Mouse (Mus musculus) NIH3T3 (cell line): ENCODE results near the gene Npr3.

Experiments used
- DNase-seq: peaks from one replicate; pipeline ENCODE4 v3.0.0-alpha.2; 2012; ENCODE audit warnings: low read depth

The Npr3 gene

DNA sequence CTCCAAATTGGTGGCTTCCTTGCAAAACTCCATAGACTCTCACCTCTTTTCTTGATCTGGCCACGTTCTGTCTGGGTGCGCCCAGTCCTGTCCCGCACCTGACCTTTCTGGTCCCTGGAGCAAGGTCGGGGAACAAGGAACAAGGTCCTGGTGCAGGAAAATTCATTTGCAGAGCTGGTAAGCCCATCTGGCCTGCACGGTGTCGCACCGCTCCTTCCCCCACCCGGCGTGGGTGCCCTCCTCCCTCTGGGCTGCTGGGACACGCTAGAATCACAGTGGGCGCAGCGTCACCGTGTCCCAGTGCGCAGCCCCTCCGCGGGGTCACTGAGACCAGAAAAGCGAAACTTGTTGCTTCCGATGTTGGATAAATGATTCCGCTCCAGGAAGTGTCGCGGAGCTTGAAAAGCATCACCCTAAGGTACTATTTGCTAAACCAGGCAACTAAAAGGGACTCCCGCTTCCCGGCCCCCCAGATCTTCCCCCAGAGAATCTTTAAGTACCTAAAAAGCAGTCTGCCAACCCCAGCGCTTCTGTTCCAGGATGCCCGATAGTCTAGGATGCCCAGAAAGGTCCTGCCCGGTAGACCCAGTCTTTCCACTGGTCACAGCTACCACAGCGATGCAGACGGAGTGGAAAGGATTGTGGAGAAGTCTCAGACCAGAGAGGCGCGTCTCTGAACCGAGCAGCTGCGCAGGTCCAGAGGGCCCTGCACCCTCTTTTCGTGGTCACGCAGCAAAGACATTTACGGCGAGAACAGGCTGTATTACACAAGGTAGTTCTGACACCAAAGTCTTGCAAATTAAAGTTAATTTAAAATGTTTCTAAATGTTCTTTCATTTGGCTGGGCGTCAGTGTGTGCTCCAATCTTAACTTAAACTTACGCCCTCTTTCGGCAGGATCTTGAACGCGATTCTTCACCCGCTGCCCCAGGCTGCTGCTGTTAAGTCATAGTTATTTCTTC is at the start of gene Npr3:
Gene Npr3, minus strand, starts transcription at position 717 of the 961 bp plus-strand sequence.
- DNase-seq = peak; percentile 86

DNA sequence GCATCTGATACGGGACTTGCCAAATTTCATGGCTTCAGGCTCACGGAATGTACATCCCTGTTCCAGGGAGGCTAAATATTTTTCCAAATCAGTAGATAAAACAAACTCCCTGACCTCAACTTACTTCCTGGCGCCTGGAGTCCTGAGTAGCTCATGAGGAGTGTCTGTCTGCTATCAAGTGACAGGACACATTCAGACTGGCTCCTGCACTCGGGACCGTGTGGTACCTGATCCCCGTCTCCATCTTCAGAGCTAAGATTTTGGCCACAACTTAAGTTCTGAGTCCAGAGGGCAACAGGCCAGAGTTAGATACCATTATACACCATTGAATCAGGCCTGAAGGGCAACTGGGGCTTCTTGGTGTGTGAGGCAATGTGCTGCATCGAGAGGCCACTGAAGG is 49.0 kb upstream of the Npr3 start:
- DNase-seq = no peak

DNA sequence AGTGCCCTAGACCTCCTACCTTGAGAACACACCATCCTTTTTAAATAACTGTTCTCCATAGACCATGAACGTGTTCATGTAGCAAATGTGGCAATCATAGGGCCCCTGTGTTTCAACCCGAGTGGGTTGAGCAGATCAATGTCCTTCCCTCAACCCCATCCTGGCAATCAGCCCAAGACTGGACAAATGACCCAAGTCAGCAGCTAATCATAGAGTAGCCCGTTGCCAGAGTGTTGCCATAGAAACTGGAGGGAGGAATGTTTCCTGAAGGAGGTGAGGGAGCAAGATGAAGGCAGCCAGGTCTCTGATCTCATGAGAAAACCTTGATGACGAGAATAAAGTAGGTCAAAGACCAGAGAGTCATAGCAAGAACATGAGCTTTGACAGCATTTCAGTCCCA is 47.1 kb upstream of the Npr3 start:
- DNase-seq = peak; percentile 24

DNA sequence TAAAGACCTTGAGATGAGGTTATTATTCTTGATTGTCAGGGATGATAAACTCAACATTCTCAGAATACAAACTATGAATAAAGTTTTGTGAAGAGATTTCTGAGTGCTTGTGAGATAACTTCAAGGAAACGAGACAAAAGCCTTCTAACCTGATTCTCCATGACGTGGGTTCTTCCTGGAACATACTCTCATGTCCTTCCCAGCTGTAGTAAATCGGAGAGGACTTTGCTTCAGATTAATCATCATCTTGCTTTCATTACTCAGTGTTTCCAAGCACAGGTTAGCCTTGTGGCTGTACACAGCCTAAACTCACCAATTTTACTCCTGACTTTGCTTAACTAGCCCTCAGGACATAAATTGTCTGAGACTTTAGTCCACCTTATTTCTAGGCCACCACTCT is 45.1 kb upstream of the Npr3 start:
- no peak for DNase-seq

DNA sequence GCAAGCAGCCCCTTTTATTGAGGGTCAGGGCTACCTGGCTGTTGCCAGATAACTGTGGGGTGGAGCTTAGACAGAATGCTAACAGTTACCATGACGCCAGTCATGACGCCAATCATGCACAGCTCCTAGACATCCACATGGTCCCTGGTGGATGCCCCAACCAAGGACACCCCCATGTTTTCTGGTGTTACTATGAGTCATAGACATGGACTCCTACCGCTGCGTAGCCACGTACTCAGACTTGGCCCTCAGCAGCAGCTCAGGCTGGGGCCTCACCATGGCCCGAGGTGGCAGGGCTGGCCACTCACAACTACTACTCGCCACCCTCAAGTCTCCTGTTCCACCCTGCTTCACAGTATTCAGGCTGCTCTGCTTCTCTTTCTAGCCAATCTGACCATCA is 44.1 kb upstream of the Npr3 start:
- no peak for DNase-seq

DNA sequence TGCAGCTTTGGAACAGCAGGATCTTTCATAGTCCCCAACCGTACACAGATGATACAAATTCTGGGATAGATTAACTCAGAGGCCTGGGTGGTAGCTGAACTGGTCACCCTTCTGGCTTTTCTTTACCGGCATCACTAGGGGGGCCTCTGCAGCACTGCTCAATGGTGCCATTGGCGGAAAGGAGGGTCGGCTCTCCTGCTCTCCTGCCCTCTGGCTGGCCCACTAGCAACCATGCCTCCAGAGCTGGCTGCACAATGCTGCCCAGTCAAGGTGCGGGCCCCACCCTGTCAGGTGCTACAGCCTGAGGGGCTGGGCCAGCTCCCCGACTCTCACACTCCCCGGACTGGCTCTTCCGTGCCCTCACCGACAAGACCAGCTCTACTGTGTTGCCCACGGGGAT is 43.1 kb upstream of the Npr3 start:
- DNase-seq = no peak

DNA sequence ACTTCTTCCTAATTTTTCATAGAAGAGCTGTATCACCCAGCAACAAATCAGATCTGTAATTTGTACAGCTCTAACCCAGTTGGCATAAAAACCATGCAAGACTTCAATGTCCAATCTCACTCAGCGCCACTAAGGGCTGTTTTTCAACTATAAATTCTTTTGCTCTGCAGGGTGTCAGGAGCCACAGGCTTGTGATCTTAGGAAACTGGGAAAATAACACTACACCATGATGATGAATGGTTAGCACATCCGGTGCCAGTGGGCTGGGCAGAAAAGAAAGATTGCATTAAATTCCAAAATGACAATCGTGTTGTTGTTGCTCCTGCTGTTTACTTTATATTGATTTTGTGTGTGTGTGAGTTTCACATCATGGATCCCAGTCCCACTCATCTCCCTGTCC is 42.4 kb upstream of the Npr3 start:
- no peak for DNase-seq

DNA sequence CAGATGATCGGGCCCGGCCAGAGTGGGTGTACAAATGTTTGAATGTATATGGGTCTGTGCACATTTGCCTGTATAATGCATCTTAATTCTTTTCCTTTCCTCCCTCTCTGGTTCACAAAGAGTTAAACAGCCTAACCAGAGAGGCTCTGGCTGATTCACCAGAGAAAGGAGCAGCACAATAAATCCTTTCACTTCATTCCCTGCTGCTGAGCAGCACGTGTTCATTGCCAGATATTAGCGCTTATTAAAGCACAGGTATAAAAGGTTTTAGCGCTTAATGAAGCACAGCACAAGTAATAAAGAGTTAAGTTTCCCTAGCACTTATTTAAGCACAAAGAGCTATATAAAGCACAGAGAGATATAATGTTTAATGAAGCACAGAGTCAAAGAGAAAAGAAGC is 33.8 kb upstream of the Npr3 start:
- DNase-seq = no peak

DNA sequence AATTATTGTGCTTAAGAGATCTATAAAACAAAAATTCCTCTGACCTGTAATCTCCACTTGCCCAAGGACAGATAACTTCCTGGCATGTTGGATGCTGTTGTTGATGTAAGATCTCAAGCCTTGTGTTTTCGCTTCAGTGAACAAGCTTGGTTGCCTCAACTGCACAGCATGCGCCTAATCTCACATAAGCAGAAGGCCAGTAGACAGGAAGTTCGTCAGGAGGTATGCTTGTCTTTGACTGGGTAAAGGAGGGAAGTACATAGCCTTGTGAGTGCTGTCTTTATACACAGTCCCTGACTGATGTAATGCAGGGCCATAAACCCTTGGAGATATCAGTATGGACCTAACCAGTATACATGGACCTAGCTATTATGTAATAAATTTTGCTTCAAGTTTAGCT is 20.7 kb upstream of the Npr3 start:
- DNase-seq = no peak

DNA sequence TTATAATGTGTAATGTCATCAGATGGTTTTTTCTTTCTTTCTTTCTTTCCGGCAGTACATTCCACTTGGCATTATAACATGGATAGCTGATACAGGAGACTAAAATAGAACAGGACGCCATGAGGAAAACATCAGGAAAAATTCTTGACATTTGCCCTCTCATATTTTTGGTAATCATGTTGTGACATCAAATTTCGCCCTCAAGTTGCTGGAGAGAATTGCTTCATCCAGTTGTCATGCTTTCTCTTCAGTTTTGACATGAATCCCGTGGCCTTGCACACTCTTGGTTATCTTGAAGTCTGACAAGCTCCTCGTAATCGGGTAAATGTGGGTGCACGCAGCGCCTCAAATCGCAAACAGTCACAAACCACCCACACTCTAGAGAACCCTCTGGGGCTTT is 7.0 kb upstream of the Npr3 start:
- DNase-seq = peak; percentile 50

DNA sequence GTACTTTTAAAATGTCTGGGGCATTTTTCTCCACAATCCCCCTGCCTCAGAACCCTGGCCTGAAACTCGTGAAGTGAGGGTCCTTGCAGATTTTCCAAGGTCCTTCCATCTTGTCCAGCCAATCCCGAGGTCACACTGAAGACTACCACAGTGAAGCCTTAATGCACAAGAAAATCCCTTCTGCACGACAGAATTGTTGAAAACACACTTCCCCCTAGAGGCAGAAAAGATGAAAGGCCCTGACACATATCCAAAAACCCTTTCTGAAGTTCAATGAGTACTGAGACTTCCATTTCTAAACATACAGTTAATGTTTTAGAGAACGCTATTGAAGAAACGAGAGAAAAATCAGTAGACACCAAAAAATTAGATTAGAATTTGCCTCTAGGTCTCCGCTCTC is 2.8 kb upstream of the Npr3 start:
- peak; percentile 75 for DNase-seq

DNA sequence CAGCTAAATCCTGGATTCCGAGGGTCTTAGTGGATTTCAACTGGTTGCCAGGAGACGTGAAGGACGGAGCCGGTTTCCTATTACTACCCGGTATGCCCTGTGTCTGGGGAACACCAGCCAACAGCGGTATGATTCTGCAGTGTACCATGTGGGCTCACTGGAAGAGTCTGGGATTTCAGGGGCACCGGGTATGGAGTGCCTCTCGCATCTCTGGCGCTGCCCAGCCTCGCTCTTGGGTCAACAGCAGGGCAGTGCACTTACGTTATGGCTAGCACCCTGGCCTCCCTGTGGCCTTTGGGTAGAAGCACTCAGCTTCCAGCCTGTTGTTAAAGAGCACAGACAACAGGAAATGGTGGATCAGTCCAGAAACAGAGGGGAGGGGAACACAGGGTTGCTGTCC is 1.1 kb upstream of the Npr3 start:
- DNase-seq = no peak

DNA sequence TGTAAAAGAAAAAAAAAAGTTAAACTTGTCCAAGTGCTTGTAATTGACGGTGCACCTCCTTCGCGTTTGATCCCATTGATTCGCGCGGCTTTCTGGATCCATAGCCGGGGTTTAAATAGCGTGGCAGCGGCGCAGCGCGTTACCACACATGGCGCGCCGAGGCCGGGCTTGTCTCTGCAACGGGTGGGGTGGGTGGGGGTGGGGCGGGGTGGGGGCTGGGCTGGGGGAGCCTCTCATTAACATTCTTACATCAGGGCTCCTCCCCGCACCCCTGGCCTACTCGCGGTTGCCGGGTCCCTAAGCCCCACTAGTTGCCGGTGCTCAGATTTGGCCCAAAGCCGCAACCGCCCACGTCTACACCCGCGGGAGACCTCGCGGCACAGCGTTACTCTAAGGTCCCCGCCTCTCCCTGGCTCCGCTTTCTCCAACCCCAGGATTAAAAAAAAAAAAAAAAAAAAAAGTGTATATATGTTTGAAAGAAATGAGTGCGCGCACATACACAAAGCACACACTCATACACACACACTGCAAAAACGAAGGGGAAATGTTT is 991 bp downstream of the Npr3 start:
- DNase-seq = peak; percentile 72

DNA sequence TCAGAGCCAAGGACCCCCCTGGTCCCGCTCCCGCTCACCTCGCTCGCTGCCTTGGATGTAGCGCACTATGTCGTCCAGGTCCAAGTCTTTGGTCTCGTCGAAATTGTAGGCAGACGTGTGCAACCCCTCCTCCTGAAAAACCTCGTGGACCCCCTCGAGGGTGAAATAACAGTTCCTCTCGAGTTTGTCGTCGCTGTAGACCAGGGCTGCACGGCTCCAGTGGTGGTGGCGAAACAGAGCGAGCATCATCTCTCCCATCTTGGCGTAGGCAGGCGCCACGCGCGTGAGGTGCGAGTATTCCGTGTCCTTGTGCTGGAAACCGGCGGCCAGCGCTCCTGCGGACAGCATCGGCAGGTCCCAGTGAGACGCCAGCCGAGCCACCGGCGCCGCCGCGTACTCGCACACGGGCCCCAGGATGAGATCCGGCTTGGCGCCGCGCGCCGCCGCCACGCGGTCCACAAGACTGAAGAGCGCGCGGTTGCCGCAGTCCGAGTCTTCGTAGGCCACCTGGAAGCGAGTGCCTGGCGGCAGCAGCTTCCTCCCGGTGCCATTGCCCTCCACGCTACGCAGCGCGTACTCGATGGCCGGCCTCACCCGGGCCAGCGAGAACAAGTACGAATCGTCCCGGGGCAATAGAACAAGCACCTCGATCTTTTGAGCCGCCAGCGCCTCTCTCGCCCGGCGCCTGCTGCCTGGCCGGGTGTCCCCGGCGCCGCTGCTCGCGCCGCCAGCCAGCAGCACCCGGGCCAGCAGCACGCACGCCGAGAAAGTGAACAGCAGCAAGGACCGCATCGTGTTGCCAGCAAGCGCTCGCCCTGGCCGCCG is 2.0 kb downstream of the Npr3 start:
- DNase-seq = peak; percentile 61

DNA sequence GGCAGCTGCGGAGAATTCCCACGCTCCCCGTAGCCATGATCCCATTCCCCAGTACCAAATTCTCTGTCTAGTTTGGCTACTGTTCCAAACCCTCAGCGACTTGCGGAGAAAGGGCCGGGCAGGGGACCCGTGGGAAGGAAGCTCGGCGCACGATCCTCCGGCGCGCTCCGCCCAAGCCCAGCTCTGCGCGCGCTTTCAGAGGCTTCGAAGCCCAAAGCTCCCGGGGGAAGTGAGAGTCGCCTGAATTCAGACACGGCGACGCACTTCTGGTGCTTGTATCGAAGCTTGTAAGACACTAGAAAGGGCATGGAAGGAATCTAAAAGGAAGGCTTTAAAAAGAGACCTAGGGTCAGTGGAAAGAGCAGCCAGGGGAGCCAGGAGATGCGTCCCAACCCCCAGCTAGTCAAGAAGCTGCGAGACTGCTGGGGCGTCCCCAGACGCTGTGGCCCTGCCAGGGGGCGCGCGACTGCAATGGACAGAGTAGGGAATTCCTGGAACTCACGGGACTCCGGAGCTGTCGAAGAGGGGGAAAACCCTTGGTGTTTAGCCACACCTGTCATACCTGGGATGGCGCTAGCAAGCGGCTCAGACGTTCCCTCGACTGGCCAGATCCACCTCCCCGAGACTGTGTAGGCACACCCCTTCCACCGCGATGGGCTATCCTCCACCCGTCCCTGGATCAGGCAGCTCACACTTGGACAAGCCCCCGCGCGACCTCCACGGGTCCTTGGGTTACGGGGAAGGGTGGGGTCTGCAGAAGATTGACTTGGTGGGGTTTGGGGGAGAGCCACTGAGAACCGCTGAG is 2.8 kb downstream of the Npr3 start:
- DNase-seq = peak; percentile 5

DNA sequence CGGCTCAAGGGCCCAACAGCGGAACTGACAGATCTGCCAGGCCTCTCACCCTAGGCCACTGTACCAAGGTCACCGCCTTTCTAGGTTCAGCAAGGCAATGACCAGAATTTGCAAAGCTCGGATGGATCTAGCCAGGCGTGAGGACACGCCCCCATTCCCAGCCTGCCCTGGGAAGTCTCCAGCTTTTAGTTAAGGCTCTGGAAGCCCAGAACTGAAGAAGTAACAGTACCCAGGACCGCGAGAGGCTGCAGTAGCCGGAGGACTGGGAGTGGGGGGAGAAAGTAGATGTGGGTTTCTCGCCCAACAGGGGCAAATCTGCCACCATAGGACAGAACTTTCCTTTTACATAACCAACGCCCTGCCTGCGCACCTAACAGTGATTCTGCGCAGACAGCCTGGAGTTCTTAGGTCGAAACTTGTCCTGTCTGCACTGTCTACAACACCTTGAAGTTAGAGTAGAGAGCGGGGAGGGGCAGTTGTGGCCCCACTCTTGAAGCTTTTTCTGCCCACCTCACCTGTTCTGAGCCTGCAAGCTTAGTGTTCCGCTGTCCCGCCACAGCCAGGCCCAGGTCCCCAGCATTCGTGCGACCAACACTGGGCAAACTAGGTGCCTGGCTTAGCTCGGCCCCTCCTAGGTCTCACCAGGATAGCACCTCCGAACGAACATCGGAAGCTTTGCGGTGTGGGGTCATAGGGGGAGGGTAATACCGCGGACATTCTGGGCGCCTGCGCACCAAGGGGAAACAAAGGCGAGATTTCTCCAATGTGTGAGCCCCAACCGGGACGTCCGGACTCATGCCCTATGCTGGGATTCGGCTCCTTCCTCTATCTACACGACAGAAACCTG is 3.7 kb downstream of the Npr3 start:
- DNase-seq = no peak

DNA sequence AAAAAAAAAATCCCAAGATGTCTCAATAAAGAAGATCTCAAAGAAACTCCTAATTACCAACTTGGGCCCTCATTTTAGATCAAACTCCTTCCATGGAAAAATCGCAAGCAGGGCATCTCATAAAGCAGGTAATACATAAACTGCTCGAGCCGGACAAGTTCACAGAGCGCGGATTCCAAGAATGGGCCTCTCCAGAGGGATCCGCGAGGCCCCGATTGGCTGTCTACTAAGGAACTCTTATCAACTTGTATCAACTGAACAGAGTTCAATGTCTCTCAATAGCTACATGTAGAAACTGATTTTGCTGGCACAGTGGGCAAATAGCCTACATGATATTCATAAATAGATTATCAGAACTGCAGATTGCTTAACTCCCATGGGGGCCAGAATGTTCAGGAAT is 9.5 kb downstream of the Npr3 start:
- no peak for DNase-seq

DNA sequence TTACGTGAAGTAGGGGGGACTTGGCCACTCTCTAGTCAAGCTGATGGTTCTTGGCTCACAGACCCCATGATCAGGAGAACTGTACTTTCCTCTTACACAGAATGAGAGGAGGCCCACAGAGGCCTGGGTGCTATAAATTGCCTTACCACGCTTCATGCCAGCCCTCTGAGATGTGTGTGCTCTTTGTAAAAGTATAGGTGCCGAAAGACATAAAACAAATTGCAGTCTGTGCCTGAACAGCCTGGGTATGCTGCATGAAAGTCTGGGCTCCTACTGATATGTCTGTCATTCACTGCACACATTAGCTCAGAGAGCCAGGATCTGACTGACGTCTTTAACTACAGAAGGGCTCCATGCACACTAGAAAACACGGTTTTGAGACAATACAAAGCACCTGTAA is 9.9 kb downstream of the Npr3 start:
- DNase-seq = no peak

DNA sequence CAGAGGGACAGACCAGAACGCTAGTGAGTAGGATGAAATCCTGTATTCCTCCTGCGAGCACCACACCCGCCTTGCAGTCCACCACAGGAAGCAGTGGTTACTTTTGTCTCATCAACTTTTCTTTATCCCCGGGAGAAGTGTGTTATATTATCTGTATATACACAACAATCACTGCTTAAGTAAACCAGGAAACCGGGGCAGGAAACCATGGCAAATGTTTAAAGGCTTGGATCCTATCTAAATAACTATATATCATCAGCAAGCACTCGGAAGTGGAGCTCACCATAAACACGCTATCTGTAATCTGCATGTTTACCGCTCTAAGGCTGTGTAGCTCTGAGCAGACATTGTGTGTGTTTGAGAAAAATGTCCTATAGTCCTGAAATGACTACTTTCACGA is 13.1 kb downstream of the Npr3 start:
- DNase-seq = no peak

DNA sequence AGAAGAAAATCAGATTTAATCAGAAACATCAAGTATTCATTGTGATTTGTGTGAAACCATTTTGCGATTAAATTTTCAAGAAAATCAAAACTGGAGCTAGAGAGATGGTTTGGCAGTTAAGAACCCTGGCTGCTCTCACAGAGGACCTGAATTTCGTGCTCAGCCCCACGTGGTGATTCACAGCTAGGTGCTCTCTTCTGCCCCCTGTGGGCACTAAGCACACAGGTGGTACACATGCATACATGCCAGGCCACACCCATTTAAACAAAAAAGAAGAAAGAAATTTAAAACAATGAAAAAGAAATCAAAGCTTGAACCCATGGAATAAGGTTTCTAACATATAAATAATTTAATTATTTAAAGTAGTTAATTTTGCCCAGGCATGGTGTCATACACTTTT is 15.7 kb downstream of the Npr3 start:
- peak; percentile 50 for DNase-seq
